Mouse (Mus musculus): ENCODE results near the gene Mrgprb5.

DNA sequence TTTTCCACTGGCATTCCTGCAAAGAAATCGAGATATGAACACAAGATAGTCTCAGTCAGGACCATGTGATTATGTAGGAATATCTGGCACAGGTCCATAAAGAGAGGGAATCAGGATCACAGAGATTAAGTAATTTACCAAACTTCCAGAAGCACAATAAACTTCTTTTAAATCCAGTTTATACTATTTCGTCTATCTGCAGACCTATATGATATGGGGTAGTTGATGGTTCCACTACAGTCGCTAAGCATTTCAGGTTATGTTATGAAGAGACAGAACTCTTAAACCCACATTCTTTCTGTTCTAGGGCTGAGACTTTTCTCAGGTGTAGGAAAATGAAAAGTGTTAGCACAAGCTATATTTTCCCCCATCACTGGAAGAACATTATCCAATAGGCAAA is 30.4 kb upstream of the Mrgprb5 start, which contains the start of gene Mrgprb4:
- no peak for TF ChIP-seq CTCF (conservative IDR thresholded peaks at IDR 0.05; ENCODE audit: insufficient read depth, insufficient read length, low read depth, low read length)
- no peak for TF ChIP-seq POLR2A (IDR thresholded peaks at IDR 0.05; ENCODE audit: low read depth, low read length)
